Mouse (Mus musculus) neural tube, embryonic 11.5 days (tissue): ENCODE measurements at regions not wholly inside any gene's neighbourhood (a gene's known extent, or its start where the extent isn't known, plus 50 kb on each side); places are given as distances from the start of the nearest gene placed in this dataset.

ENCODE experiments used
- ATAC-seq: fragments of 200-750 bp; cut with Nextera tagmentation; 2 replicates; pipeline ENCODE4 v1.8.0; 2017; ENCODE audit warnings: moderate number of reproducible peaks, mild to moderate bottlenecking, moderate TSS enrichment, moderate library complexity; ENCODE audit not compliant: insufficient read depth, low FRiP score, low TSS enrichment
- DNase-seq: peaks from one replicate; pipeline ENCODE4 v3.0.0-alpha.2; 2015; ENCODE audit warnings: low spot score
- H3K27ac ChIP-seq: fragments of 300-500 bp; sonication (generic); 2 replicates; pipeline ENCODE4 v1.5.1; 2014; ENCODE audit warnings: low read depth, mild to moderate bottlenecking, low read length
- H3K27me3 ChIP-seq: fragments of 300-500 bp; sonication (generic); 2 replicates; pipeline ENCODE4 v1.6.1; 2014; ENCODE audit warnings: mild to moderate bottlenecking, low read length, mixed read lengths; ENCODE audit not compliant: control insufficient read depth, insufficient read depth
- H3K36me3 ChIP-seq: fragments of 300-500 bp; sonication (generic); 2 replicates; pipeline ENCODE4 v1.6.1; 2014; ENCODE audit warnings: mild to moderate bottlenecking, low read length, moderate library complexity, mixed read lengths; ENCODE audit not compliant: control insufficient read depth, insufficient read depth
- H3K4me1 ChIP-seq: fragments of 300-500 bp; sonication (generic); 2 replicates; pipeline ENCODE4 v1.6.1; 2014; ENCODE audit warnings: low read length, mixed read lengths; ENCODE audit not compliant: control insufficient read depth, insufficient read depth
- H3K4me2 ChIP-seq: fragments of 300-500 bp; sonication (generic); 2 replicates; pipeline ENCODE4 v1.6.1; 2014; ENCODE audit warnings: low read depth, mild to moderate bottlenecking, moderate library complexity
- H3K4me3 ChIP-seq: fragments of 300-500 bp; sonication (generic); 2 replicates; pipeline ENCODE4 v1.5.1; 2014; ENCODE audit warnings: low read depth, low read length
- H3K9ac ChIP-seq: fragments of 300-500 bp; sonication (generic); 2 replicates; pipeline ENCODE4 v1.6.1; 2014; ENCODE audit warnings: mild to moderate bottlenecking, low read length
- H3K9me3 ChIP-seq: fragments of 300-500 bp; sonication (generic); 2 replicates; pipeline ENCODE4 v1.6.1; 2016; ENCODE audit warnings: low read length; ENCODE audit not compliant: control insufficient read depth
- WGBS: fragments of 180-500 bp; shearing (Covaris S2); extraction: QIAGEN DNeasy Blood & Tissue Kit; methylation state at CpG from one replicate; pipeline ENCODE4 v1.1.7; 2014; 5-methylcytosine and 5-hydroxymethylcytosine counted together

GRCm38 (mm10) chr4:34155501-34155900 lies 105.5 kb upstream of the Spaca1 start:
- no peak overlapping the region for H3K4me3 ChIP-seq
- H3K4me1 ChIP-seq: no peaks in the 10 kb centered on the region
- H3K36me3 ChIP-seq: no peaks in the 10 kb centered on the region
- no peak for DNase-seq
- no peak overlapping the region for H3K4me2 ChIP-seq
- H3K27ac ChIP-seq: no peak overlapping the region
- no peak overlapping the region for H3K9ac ChIP-seq
- no peak for ATAC-seq
- H3K9me3 ChIP-seq: no peaks in the 10 kb centered on the region
- WGBS: 88% methylated on average over 6 of the region's 6 CpGs
- no peaks in the 10 kb centered on the region for H3K27me3 ChIP-seq

GRCm38 (mm10) chr4:34157818-34158511 lies 108.0 kb upstream of the Spaca1 start:
- no peak overlapping the region for H3K9ac ChIP-seq
- DNase-seq (no peak), ATAC-seq (no peak)
- H3K4me3 ChIP-seq: no peak overlapping the region
- no peaks in the 10 kb centered on the region for H3K27me3 ChIP-seq
- no peak overlapping the region for H3K4me2 ChIP-seq
- 90% methylated on average over 6 of the region's 6 CpGs for WGBS
- H3K36me3 ChIP-seq: no peaks in the 10 kb centered on the region
- H3K27ac ChIP-seq: no peak overlapping the region
- no peaks in the 10 kb centered on the region for H3K4me1 ChIP-seq
- no peaks in the 10 kb centered on the region for H3K9me3 ChIP-seq

GRCm38 (mm10) chr4:34171265-34171862 lies 121.4 kb upstream of the Spaca1 start:
- no peak overlapping the region for H3K27ac ChIP-seq
- no peaks in the 10 kb centered on the region for H3K36me3 ChIP-seq
- WGBS: 74% methylated on average over 4 of the region's 4 CpGs
- H3K27me3 ChIP-seq: no peaks in the 10 kb centered on the region
- H3K9ac ChIP-seq: no peak overlapping the region
- no peaks in the 10 kb centered on the region for H3K9me3 ChIP-seq
- H3K4me3 ChIP-seq: no peak overlapping the region
- no peaks in the 10 kb centered on the region for H3K4me1 ChIP-seq
- H3K4me2 ChIP-seq: no peak overlapping the region
- ATAC-seq: no peak
- no peak for DNase-seq

GRCm38 (mm10) chr4:34172000-34172399 lies 122.0 kb upstream of the Spaca1 start:
- Histone ChIP-seq H3K27ac (no peak overlapping the region), H3K4me3 (no peak overlapping the region), H3K9ac (no peak overlapping the region), H3K4me1 (no peaks in the 10 kb centered on the region), H3K4me2 (no peak overlapping the region), H3K9me3 (no peaks in the 10 kb centered on the region), H3K36me3 (no peaks in the 10 kb centered on the region), H3K27me3 (no peaks in the 10 kb centered on the region)
- 86% methylated on average over 3 of the region's 3 CpGs for WGBS
- no peak for ATAC-seq
- no peak for DNase-seq

GRCm38 (mm10) chr4:34177421-34177820 lies 127.4 kb upstream of the Spaca1 start:
- DNase-seq (no peak), ATAC-seq (no peak)
- no peak overlapping the region for H3K9ac ChIP-seq
- WGBS: 86% methylated on average over 1 of the region's 1 CpGs
- H3K4me2 ChIP-seq: no peak overlapping the region
- no peaks in the 10 kb centered on the region for H3K9me3 ChIP-seq
- no peak overlapping the region for H3K4me3 ChIP-seq
- H3K27me3 ChIP-seq: no peaks in the 10 kb centered on the region
- no peaks in the 10 kb centered on the region for H3K36me3 ChIP-seq
- no peak overlapping the region for H3K27ac ChIP-seq
- no peaks in the 10 kb centered on the region for H3K4me1 ChIP-seq

- WGBS: 88% methylated on average over 5 of the region's 5 CpGs
- Histone ChIP-seq H3K4me1 (no peaks in the 10 kb centered on the region), H3K4me2 (no peak overlapping the region), H3K9ac (no peak overlapping the region), H3K9me3 (no peaks in the 10 kb centered on the region), H3K27me3 (no peaks in the 10 kb centered on the region), H3K27ac (no peak overlapping the region), H3K4me3 (no peak overlapping the region), H3K36me3 (no peaks in the 10 kb centered on the region)
- DNase-seq: no peak
- no peak for ATAC-seq
Measured at GRCm38 (mm10) chr4:34186522-34186921, 136.5 kb upstream of the Spaca1 start.

- Histone ChIP-seq H3K9ac (no peak overlapping the region), H3K9me3 (no peaks in the 10 kb centered on the region), H3K4me1 (no peaks in the 10 kb centered on the region), H3K36me3 (no peaks in the 10 kb centered on the region), H3K4me2 (no peak overlapping the region), H3K27me3 (no peaks in the 10 kb centered on the region), H3K27ac (no peak overlapping the region), H3K4me3 (no peak overlapping the region)
- 87% methylated on average over 10 of the region's 10 CpGs for WGBS
- DNase-seq (no peak), ATAC-seq (no peak)
Measured at GRCm38 (mm10) chr4:34203193-34203848, 153.3 kb upstream of the Spaca1 start.

- no peaks in the 10 kb centered on the region for H3K27me3 ChIP-seq
- ATAC-seq: no peak
Measured at GRCm38 (mm10) chr4:34209179-34209896, 159.3 kb upstream of the Spaca1 start.

More at GRCm38 (mm10) chr4:34209179-34209896, 159.3 kb upstream of the Spaca1 start:
- Histone ChIP-seq H3K9ac (no peak overlapping the region), H3K36me3 (no peaks in the 10 kb centered on the region), H3K9me3 (no peaks in the 10 kb centered on the region), H3K27ac (no peak overlapping the region), H3K4me3 (no peak overlapping the region), H3K4me2 (no peak overlapping the region), H3K4me1 (no peaks in the 10 kb centered on the region)
- no peak for DNase-seq
- 57% methylated on average over 5 of the region's 5 CpGs for WGBS
